Mouse (Mus musculus) A20 (cell line): ENCODE data around the gene Nhsl1.
"Not testable (repeated sequence)": the region's sequence is repeated elsewhere in the genome, so short reads cannot be mapped to it uniquely, and the experiment has no call there.

ENCODE experiments used
- DNase-seq: peaks from one replicate; pipeline ENCODE4 v3.0.0-alpha.2; 2011; ENCODE audit warnings: low read depth, low spot score

The Nhsl1 gene

DNA sequence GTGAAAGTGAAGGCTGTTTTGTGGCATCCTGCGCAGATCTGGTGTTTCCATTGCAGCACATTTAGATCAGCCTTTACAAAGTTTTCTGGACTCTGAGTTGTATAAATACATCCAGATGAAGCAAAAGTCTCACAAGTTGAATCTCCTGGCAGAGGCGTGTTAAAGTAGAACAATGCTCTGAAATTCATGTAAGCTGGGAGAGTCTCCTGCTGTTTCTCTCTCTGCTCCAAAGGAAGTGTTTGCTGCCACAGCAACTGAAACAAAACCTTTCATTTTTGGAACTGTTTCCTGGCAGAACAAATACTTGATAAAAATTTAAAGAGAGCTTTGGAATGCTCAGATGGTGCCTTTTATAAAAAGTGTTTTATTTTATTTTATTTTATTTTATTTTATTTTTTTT is 118.8 kb downstream of the Nhsl1 start:
- no peak for DNase-seq

DNA sequence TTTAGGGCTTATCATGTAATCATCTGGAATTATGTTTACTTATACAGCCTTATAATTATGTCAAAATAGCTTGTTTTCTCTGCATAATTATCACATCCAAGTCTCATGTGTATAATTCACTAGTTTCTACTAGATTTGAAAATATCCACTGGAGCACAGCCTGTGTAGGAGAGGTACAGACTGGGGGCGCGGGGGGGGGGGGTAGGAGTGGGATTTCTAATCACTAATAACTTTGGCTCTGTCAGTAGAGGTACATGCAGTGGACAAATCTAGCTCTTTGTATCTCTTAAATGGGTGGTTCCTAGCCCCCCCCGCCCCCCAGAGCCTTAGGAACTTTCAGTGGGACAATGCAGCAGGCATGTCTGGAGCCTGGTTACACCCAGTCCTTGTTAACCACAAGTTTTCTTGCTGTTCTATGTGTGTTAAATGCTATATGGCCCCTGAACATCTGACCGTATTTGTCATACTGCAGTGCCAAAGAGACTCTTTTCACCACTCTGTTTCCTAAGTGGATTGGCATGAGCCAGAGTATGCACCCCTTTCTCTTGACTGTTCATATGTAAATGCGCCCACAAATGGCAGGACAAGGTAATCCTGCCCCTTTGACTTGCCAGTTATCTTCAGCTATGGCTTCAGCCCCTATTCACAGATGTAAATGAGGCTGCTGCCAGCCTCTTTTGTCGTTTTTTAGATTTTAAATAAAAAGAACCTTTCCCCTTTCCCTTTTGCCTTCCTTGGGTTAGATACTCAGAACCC is 127.0 kb downstream of the Nhsl1 start:
- DNase-seq: no peak

GRCm38 (mm10) chr10:18446359-18446820 is 127.6 kb downstream of the Nhsl1 start:
- no peak for DNase-seq

- no peak for DNase-seq
These were observed 128.5 kb downstream of the Nhsl1 start for GRCm38 (mm10) chr10:18447299-18447698.

- not testable (repeated sequence) for DNase-seq
These were observed 130.1 kb downstream of the Nhsl1 start for GRCm38 (mm10) chr10:18448896-18449295.

DNA sequence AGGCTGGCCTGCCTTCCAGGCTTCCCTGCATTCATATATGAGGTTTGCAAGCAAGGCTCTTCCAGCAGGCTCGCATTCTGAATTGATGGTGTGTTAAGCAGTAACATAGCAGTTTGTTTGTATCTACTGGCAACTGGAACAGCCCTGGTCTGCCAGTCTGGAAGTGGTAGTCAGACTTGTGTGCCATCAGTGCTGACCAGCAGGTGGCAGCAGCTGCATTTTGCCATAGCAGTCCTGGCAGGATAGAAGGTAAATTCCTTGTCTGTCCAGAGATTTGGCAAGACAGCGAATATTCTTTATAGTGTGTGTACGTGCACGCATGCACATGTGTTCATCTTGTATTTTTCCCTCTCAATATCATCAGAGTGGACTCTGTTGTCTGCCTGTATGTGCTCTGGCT is 134.6 kb downstream of the Nhsl1 start:
- peak; percentile 52 for DNase-seq

- no peak for DNase-seq
These were observed 135.4 kb downstream of the Nhsl1 start for GRCm38 (mm10) chr10:18454161-18454560.

GRCm38 (mm10) chr10:18455301-18455920 is 136.6 kb downstream of the Nhsl1 start:
- no peak for DNase-seq

- DNase-seq: no peak
These were observed 139.2 kb downstream of the Nhsl1 start for GRCm38 (mm10) chr10:18457808-18458475.

GRCm38 (mm10) chr10:18461336-18461735 is 142.6 kb downstream of the Nhsl1 start:
- no peak for DNase-seq

DNA sequence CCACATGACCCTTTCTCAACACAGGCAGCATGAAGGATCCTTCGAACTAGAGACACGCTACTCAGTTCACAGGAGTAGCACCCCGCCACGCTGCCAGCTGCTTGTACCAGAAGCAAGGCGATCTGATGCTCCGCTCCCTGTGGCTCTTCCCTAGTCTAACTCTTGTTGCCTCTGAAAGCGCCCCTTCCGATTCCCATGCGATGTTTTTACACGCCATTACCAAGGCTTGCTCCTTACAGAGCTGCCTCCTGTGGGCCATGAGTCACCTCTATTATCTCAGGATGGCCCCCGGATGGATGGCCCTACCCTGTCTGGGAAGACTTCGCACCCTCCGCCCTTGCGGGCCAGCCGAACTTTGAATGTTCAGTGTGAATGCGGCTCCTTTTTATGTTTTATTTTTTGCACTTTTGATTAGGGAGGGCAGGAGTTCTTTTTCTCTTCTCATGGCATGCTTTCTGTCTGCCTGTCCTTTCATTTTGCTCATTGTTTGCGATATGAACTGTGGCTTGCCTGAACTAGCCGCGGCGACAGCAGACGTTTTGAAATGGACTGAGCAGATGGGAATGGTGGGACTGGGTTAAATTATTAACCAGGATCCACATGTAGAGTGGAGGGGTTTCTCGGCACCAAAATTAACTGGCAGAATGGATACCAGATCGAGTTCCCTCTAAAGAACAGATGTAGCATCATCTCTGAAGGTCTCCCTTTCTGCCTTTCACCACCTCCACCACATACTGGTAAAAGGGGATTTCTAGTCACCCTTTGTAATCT is 144.5 kb downstream of the Nhsl1 start:
- DNase-seq: no peak

GRCm38 (mm10) chr10:18468396-18468795 is 149.6 kb downstream of the Nhsl1 start:
- DNase-seq: no peak

DNA sequence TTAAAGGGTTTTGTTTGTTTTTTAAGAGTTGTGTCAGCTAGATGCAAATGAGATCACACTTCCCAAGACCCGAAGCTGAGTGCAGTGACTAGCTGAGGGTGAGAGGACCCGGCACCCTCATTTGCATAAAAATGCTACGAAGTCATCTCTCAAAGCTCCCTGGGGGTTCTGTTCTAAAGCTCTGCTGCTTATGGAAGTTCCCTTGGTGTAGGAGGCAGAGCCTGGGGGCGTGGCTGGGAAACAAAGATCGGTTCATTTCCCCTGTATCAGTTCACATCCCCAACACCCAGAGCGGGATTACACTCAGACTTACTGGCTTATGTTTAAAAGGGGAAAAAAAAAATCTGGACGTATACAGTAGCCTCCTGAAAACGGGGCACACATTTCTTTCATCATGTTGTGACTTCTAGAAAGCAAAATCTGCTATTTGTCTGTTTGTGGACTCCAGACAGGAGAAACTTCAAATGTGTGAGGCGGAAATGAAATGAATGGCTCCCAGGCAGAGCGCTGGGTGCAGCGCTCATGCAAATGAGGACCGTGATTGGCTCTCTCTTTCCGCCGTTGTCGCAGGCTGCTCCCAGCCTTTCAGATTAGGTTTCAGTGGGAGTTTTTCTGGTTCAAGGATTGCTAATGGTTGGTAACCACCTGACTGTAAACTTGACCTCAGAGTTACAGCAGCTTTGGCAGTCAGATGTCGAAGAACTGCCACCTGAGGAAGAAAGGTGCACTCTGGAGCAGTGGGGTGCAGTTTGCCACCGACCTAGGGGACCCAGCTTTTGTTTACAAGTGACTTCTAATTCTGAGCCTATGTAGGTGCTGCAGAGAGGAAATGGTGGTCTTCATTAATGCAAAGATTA is 150.7 kb downstream of the Nhsl1 start:
- DNase-seq: peak; percentile 57

- DNase-seq: no peak
These were observed 151.7 kb downstream of the Nhsl1 start for GRCm38 (mm10) chr10:18470351-18471060.

GRCm38 (mm10) chr10:18471648-18472047 is 152.9 kb downstream of the Nhsl1 start:
- no peak for DNase-seq

- DNase-seq: no peak
These were observed 156.3 kb downstream of the Nhsl1 start for GRCm38 (mm10) chr10:18475126-18475525.

- no peak for DNase-seq
These were observed 159.5 kb downstream of the Nhsl1 start for GRCm38 (mm10) chr10:18478294-18478693.

DNA sequence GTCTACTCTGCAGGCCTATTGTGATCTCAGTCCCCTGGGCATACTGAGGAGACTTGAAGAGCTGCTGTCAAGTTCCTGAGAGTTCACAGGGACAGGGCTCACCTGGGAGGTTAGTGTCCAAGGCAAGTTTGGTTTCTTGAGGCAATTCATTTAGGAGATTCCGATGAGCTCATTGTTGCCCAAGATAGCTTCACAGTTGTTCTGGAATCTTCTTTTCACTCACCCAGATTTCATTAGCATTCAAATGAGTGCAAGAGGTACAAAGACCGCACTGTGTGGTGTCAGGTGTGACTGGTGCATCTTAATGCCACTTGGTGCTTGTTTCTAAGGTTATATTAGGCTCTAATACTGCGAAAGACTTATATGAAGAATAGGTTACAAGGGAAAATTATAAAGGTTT is 160.5 kb downstream of the Nhsl1 start:
- DNase-seq: no peak

DNA sequence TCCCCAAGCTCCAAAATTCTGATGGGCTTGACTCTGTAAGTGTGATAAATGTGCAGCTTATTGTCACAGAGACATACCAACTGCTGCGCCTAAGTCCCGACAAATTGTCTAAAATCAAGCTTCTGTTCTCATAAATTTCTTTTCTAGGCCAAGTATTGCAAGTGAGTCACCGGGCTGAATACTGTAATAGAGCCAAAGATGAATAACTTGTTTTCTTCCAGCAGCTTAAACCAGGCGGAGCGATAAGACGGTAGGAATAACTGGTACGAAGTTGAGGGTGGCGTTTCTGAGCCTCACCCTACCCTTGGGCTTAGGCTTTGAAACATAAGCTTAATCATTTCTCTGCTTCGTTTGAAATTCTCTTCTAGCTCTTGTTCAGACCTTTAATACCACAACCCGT is 162.1 kb downstream of the Nhsl1 start:
- no peak for DNase-seq

GRCm38 (mm10) chr10:18482558-18483141 is 163.9 kb downstream of the Nhsl1 start:
- no peak for DNase-seq
